Mouse (Mus musculus): ENCODE measurements around the gene Nt5c2.

- no peak for TF ChIP-seq EP300 (IDR thresholded peaks at IDR 0.05)
- TF ChIP-seq CTCF (IDR thresholded peaks at IDR 0.05): no peak
These were observed 111.6 kb downstream of the Nt5c2 start for GRCm38 (mm10) chr19:46903379-46903778.

All from lung, postnatal 0 days (tissue).